Mouse (Mus musculus) forebrain, embryonic 11.5 days (tissue): ENCODE measurements around the gene Alyref. TPM values are rescaled to one million over a fixed set of nuclear protein-coding genes. Genes with fewer than 3 reads are reported as not detected.

ENCODE experiments used
- ATAC-seq: fragments of 200-750 bp; cut with Nextera tagmentation; replicated peaks from 2 replicates; pipeline ENCODE4 v1.8.0; 2017; ENCODE audit warnings: moderate TSS enrichment; ENCODE audit not compliant: low FRiP score
- DNase-seq: peaks from one replicate; pipeline ENCODE4 v3.0.0-alpha.2; 2017; ENCODE audit warnings: low spot score
- H3K27ac ChIP-seq: fragments of 300-500 bp; sonication (generic); 2 replicates; pipeline ENCODE4 v1.5.1; 2014; ENCODE audit warnings: low read depth, low read length
- H3K27me3 ChIP-seq: fragments of 300-500 bp; sonication (generic); 2 replicates; pipeline ENCODE4 v1.6.1; 2014; ENCODE audit warnings: mild to moderate bottlenecking, low read length, mixed read lengths; ENCODE audit not compliant: control insufficient read depth, insufficient read depth
- H3K36me3 ChIP-seq: fragments of 300-500 bp; sonication (generic); 2 replicates; pipeline ENCODE4 v1.6.1; 2014; ENCODE audit warnings: mild to moderate bottlenecking, low read length, moderate library complexity, mixed read lengths; ENCODE audit not compliant: control insufficient read depth, insufficient read depth
- H3K4me1 ChIP-seq: fragments of 300-500 bp; sonication (generic); replicated peaks from 2 replicates; pipeline ENCODE4 v1.6.1; 2014; ENCODE audit warnings: low read length, mixed read lengths; ENCODE audit not compliant: control insufficient read depth, insufficient read depth
- H3K4me2 ChIP-seq: fragments of 300-500 bp; sonication (generic); 2 replicates; pipeline ENCODE4 v1.6.1; 2014; ENCODE audit warnings: low read depth, mild to moderate bottlenecking, low read length, moderate library complexity, mixed read lengths; ENCODE audit not compliant: severe bottlenecking
- H3K4me3 ChIP-seq: fragments of 300-500 bp; sonication (generic); 2 replicates; pipeline ENCODE4 v1.5.1; 2014; ENCODE audit warnings: low read depth, low read length
- H3K9ac ChIP-seq: fragments of 300-500 bp; sonication (generic); 2 replicates; pipeline ENCODE4 v1.6.1; 2014; ENCODE audit warnings: low read length
- H3K9me3 ChIP-seq: fragments of 300-500 bp; sonication (generic); 2 replicates; pipeline ENCODE4 v1.6.1; 2016; ENCODE audit warnings: low read length, mixed read lengths; ENCODE audit not compliant: control insufficient read depth
- whole genome bisulfite sequencing: fragments of 180-500 bp; shearing (Covaris S2); extraction: QIAGEN DNeasy Blood & Tissue Kit; methylation state at CpG from one replicate; pipeline ENCODE4 v1.1.7; 2014; 5-methylcytosine and 5-hydroxymethylcytosine counted together
- polyA plus RNA-seq: library from polyadenylated mRNA; unstranded; fragments of >200 nt; fragmentation: Nextera tagmentation; extraction: Ambion mirVana; gene quantifications from 2 replicates; pipeline ENCODE4 v1.2.1, GENCODE M21; 2014

The Alyref gene
- polyA plus RNA-seq, 1 experiment from 2014 or later, result 808 TPM

DNA sequence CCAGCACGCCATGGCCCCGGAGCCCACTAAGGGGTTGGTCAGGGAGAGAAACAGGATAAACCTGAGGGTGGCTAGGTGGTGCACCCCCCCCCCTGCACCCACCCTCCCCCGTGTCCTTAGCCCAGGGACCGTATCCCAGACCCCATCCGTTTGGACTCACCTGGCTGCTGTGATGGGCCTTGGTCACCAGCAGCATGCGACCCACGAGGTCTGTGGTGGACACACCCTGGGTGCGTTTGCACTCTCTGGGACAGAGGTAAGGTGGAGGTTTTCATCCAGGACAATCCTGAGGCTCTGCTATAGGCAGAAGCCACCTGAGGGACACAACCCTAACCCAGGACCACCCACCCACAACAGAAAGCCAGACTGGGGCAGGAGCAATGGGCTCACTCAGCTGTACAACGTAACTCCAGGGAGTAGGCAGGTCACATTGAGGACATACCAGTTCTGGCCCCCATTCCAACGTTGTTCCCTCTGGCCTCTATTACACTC, 15.4 kb upstream of the Alyref start:
- H3K9ac ChIP-seq, result no peak overlapping the region
- no peak overlapping the region for H3K4me2 ChIP-seq
- DNase-seq, result peak; percentile 51
- peaks cover 11% of the 10 kb centered on the region; the same call in 1 of the 2 replicates for H3K4me1 ChIP-seq
- H3K27ac ChIP-seq, result no peak overlapping the region
- ATAC-seq, result no peak
- H3K9me3 ChIP-seq, result no peaks in the 10 kb centered on the region
- 86% methylated on average over 10 of the region's 10 CpGs for WGBS
- H3K27me3 ChIP-seq, result no peaks in the 10 kb centered on the region
- H3K36me3 ChIP-seq, result no peaks in the 10 kb centered on the region; the same call in 1 of the 2 replicates
- no peak overlapping the region for H3K4me3 ChIP-seq

DNA sequence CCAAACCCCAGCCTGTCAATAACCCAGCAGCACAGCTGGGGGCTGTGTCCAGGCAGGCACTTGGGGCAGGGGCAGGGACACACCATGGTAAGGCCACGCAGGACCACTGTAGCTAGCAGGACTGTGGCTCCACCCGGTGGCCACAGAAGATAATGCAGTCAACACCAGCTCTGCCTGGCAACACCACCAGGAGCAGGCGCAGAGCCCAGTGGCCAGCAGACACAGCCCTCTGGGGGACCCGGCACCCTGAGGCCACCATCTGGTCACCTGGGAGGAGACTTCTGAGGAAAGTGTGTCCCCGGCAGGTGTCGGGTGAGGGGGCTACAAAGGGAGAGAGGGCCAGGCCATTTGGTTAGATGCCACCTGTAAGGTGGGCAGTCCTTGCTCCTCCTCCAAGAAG, 14.6 kb upstream of the Alyref start:
- Histone ChIP-seq H3K36me3 (no peaks in the 10 kb centered on the region; the same call in 1 of the 2 replicates), H3K9ac (no peak overlapping the region), H3K9me3 (no peaks in the 10 kb centered on the region), H3K4me3 (no peak overlapping the region), H3K4me1 (peaks cover 13% of the 10 kb centered on the region; the same call in 1 of the 2 replicates), H3K27ac (no peak overlapping the region), H3K27me3 (no peaks in the 10 kb centered on the region), H3K4me2 (no peak overlapping the region)
- 47% methylated on average over 6 of the region's 6 CpGs for WGBS
- DNase-seq (peak; percentile 87), ATAC-seq (0 out of 2 replicates have a peak, but pooled peaks have one; percentile 11)

DNA sequence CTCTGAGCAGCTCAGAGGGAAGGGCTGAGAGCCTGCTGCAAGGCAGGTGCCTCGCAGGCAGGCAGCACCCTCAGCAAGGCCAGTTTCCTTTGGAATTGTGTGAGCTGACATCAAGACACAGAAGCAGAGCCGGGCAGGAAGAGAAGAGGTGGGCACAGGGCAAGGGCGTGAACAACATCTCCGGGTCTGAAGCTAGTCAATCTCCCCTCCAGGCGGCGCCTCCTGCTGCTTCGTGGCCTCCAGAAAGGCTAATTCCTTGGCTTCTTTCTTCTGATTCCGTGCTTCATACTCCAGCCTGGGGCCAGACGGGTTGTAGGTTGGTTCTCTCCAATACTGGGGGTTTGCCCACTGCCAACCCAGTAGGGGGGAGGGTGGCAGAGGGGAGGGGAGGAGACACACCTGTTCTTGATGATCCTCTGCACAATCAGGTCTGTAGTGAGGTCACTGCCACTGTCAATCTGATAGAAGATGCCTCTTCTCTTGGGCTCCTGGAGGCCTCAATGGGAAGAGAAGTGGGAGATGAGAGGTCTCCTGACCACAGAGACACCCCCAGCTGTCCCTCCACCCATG, 12.4 kb upstream of the Alyref start:
- H3K9ac ChIP-seq, result no peak overlapping the region
- no peak overlapping the region for H3K4me3 ChIP-seq
- H3K27me3 ChIP-seq, result no peaks in the 10 kb centered on the region
- no peak overlapping the region for H3K4me2 ChIP-seq
- H3K9me3 ChIP-seq, result no peaks in the 10 kb centered on the region
- peaks cover 2% of the 10 kb centered on the region; the same call in 1 of the 2 replicates for H3K4me1 ChIP-seq
- H3K36me3 ChIP-seq, result no peaks in the 10 kb centered on the region; the same call in 1 of the 2 replicates
- DNase-seq, result peak; percentile 50
- WGBS, result 79% methylated on average over 9 of the region's 9 CpGs
- no peak overlapping the region for H3K27ac ChIP-seq
- ATAC-seq, result no peak

DNA sequence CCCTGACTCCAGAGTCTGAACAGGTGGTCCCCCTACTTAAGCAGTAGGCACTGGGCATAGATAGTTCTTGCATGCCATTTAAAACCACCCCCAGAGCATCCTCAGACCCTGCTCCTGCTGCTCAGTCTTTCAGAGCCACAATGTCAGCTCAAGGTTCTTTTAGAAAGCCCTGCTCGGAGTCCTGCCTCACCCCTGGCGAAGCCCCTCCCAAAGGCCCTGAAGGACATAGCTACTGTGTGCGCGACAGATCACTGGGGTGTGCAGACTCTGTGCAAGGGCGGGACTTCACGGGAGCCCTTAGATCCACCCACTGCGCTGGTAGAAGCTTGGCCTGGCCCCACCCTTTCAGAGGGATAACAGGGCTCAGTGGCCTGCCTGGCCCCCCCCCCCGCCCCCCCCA, 11.1 kb upstream of the Alyref start:
- Histone ChIP-seq H3K36me3 (no peaks in the 10 kb centered on the region; the same call in 1 of the 2 replicates), H3K9me3 (no peaks in the 10 kb centered on the region), H3K27ac (no peak overlapping the region), H3K4me3 (no peak overlapping the region), H3K27me3 (no peaks in the 10 kb centered on the region), H3K4me1 (peaks cover 2% of the 10 kb centered on the region; the same call in 1 of the 2 replicates), H3K9ac (peak overlapping the region; percentile 8; the same call in 1 of the 2 replicates), H3K4me2 (no peak overlapping the region)
- 34% methylated on average over 8 of the region's 8 CpGs for WGBS
- no peak; the same call in 1 of the 2 replicates for ATAC-seq
- peak; percentile 59 for DNase-seq

DNA sequence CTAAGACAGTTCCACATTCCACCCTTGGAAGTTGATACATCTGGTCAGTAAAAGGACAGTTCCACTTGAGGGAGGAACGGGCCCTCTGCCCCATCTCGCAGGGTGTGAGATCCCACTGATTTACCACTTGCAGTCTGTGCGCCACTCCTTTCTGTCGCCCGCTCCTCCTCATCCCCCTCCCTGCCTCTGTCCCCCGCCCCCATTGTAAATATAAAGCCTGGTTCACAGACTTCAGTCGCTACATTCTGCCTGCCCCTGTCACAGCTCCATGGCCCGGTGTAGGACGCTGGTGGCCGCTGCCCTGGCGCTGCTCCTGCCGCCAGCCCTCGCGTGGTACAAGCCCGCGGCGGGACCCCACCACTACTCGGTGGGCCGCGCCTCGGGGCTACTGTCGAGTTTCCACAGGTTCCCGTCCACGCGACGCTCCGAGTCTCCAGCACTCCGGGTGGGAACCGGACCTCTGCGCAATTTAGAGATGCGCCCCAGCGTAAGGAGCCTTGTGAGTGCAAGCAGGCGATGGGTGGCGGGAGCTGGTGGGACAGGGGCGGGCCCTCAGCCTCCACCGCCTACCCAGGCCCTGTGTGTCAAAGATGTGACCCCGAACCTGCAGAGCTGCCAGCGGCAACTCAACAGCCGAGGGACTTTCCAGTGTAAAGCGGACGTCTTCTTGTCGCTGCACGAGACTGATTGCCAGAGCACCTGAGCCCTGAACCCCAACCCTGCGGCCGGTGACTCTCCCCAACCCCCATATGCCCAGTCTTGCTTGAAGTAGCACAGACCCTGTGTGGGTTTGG, 10.3 kb upstream of the Alyref start, which contains the start of gene Npb:
Gene Npb, plus strand, starts transcription at position 237 of the 794 bp plus-strand sequence.
- peaks cover 2% of the 10 kb centered on the region; the same call in 1 of the 2 replicates for H3K4me1 ChIP-seq
- no peaks in the 10 kb centered on the region for H3K27me3 ChIP-seq
- H3K27ac ChIP-seq, result no peak within 1 kb of the TSS
- peak within 1 kb of the TSS; percentile 37 for H3K9ac ChIP-seq
- H3K9me3 ChIP-seq, result no peaks in the 10 kb centered on the region
- 4% methylated on average over 45 of the region's 45 CpGs for WGBS
- H3K4me2 ChIP-seq, result peak within 1 kb of the TSS; percentile 40
- peak within 1 kb of the TSS; percentile 16; the same call in 1 of the 2 replicates for H3K4me3 ChIP-seq
- DNase-seq (peak; percentile 63), ATAC-seq (0 out of 2 replicates have a peak, but pooled peaks have one; percentile 19)
- H3K36me3 ChIP-seq, result peaks cover under 1% of the 10 kb centered on the region; the same call in 1 of the 2 replicates

DNA sequence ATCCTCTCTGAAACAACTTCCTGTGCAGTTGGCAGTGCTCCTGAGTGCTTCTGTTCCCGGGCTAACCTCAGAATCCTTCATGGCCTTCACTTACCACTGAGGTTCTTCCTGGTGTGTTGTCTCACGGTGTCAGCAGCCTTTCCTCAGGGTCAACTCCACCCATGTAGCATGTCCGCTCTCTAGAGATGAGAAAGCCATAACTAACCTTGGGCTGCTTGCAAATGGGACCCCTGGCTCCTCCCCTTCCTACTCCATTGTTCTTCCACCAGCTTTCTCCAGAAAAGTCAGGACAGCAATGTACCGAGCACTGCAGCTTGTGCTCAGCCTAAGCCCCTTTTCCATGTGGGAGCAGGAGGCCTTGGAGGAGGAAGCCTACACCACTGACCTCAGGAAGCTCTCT, 8.6 kb upstream of the Alyref start:
- no peak for DNase-seq
- Histone ChIP-seq H3K9me3 (no peaks in the 10 kb centered on the region), H3K4me3 (no peak overlapping the region), H3K9ac (no peak overlapping the region), H3K36me3 (peaks cover 2% of the 10 kb centered on the region; the same call in 1 of the 2 replicates), H3K4me2 (no peak overlapping the region), H3K4me1 (peaks cover 2% of the 10 kb centered on the region; the same call in 1 of the 2 replicates), H3K27ac (no peak overlapping the region), H3K27me3 (no peaks in the 10 kb centered on the region)
- 80% methylated on average over 4 of the region's 4 CpGs for WGBS
- ATAC-seq, result no peak

DNA sequence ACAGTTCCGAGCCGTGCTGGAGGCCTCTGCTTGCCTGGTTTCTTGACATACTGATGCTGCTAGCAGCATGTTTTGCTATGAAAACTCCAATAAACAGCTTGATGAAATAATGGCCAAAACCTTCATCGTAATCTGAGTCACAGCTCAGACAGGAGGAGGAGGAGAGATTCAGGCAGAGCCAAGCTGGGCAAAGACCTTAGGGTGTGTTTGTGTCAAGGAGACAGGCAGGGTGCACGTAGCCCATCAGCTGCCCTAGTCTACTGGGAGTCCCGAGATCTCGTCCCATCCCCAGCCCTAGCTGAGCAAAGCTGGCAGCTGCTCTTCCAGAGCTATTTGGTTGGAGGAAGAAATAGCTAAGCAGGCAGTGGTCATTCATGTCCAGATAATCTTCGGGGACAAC, 7.5 kb upstream of the Alyref start:
- H3K4me2 ChIP-seq, result no peak overlapping the region
- peaks cover 2% of the 10 kb centered on the region; the same call in 1 of the 2 replicates for H3K4me1 ChIP-seq
- ATAC-seq (no peak), DNase-seq (no peak)
- peaks cover 6% of the 10 kb centered on the region; the same call in 1 of the 2 replicates for H3K36me3 ChIP-seq
- H3K9ac ChIP-seq, result no peak overlapping the region
- no peaks in the 10 kb centered on the region for H3K27me3 ChIP-seq
- no peak overlapping the region for H3K27ac ChIP-seq
- H3K4me3 ChIP-seq, result no peak overlapping the region
- 88% methylated on average over 7 of the region's 7 CpGs for WGBS
- H3K9me3 ChIP-seq, result no peaks in the 10 kb centered on the region

DNA sequence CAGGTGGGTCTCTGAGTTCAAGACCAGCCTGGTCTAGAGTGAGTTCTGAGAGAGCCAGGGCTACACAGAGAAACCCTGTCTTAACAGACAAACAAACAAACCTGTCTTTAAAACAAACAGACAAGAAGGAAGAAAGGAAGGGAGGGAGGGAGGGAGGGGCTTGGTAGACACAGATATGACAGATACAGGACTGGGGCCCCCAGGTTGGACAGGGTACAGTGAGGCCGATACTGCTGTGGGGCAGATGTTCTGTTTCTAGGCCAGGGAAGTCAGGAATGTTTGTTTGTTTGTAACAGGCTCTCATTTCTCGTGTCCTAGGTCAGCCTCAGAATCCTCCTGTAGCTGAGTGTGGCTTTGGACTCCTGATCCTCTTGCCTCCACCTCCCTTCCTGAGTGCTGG, 5.4 kb upstream of the Alyref start:
- no peak overlapping the region for H3K4me2 ChIP-seq
- H3K36me3 ChIP-seq, result peaks cover 6% of the 10 kb centered on the region; the same call in 1 of the 2 replicates
- no peaks in the 10 kb centered on the region for H3K9me3 ChIP-seq
- H3K4me1 ChIP-seq, result peaks cover 6% of the 10 kb centered on the region; the same call in 1 of the 2 replicates
- no peak overlapping the region for H3K4me3 ChIP-seq
- no peak overlapping the region for H3K9ac ChIP-seq
- ATAC-seq, result no peak
- no peak overlapping the region for H3K27ac ChIP-seq
- no peaks in the 10 kb centered on the region for H3K27me3 ChIP-seq
- DNase-seq, result no peak
- WGBS, result 88% methylated on average over 2 of the region's 2 CpGs
